Mouse (Mus musculus) megakaryocyte, adult 5-6 weeks (primary cell): ENCODE data around the gene Gm20388. TPM values are rescaled to one million over a fixed set of nuclear protein-coding genes. Genes with fewer than 3 reads are reported as not detected.

Experiments used
- ATAC-seq: 2 replicates; pipeline ENCODE4 v1.8.0; 2016; ENCODE audit warnings: mild to moderate bottlenecking, inconsistent platforms; ENCODE audit not compliant: poor library complexity, severe bottlenecking
- total RNA-seq, 2 experiments: library from RNA; stranded (forward) in 1 of 2; stranded (reverse) in 1 of 2; fragments of 153-499, 151-499 nt in 1 of 2; fragments of 221-1000, 200-1000 nt in 1 of 2; gene quantifications; 2 replicates each; pipeline versions ENCODE4 v1.2.3 to v1.2.4; 2015 to 2017

Gene Gm20388
- total RNA-seq, 2 experiments from 2014 or later, result 7.6 to 15.5 TPM

- no peak for ATAC-seq
Measured at GRCm38 (mm10) chr8:122181991-122182390, 2271.3 kb downstream of the Gm20388 start.

DNA sequence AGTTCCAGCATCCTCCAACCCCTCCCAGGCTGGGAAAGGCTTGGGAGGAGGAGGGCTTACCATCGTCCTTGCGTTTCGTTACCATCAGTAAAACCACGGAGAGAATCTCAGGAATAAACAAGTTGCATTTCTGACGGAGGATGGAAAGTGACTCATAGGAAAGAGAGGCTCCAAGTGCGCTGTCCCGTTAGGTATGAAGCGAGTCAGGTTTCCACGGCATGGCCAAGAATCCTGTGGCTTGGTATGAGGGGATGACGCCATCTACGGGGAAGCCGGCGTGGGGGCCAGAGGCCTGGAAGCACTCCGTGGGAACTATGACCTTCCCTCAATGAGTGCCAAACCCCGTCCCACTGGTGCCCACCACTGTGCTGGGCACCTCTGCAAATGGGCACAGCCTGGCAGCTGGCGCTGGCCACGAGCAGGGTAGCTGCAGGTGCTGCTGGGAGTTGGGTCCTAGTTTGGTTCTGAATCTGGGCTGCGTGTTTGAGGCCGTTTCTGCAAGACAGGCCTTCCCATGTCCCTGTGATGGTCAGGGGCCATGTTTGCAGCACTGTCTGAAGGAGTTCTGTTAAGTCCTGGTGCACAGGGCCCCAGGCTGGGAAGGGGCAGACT, 2275.8 kb downstream of the Gm20388 start:
- no peak for ATAC-seq

GRCm38 (mm10) chr8:122187271-122187670, 2276.6 kb downstream of the Gm20388 start:
- ATAC-seq, result no peak

DNA sequence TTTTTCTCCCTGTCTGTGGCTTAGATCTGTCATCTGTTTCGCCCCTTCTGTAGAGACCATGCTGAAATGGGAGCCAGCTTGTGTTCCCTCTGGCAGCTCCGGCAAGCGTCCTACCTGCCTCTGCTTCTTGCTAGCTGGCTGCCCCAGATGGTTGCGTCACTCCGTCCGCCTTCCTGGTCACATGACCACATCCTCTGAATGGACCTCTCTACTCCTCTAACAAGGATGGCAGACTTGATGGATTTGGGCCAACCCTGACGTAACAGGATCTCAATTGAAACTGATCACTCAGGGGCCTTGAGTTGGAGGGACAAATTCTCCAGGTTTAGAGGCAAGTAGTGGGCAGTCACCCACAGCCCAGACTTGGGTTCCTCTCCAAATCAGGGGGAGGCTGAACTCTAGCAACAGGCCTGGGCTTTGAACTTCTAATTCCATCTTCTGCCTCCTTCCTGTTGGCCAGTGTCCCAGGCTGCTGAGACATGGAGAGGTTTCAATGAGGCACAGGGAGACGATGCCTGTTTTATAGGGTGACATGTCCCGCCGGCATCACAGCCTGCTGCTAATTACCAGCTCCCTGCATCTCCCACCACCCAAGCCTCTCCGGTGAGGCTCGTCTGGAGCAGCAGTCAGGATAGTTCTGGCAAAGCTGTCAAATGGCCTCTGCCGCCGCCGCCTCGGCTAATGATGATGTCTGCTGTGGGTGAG, 2279.9 kb downstream of the Gm20388 start:
- ATAC-seq, result no peak

- no peak for ATAC-seq
Measured at GRCm38 (mm10) chr8:122191054-122191376, 2280.4 kb downstream of the Gm20388 start.

DNA sequence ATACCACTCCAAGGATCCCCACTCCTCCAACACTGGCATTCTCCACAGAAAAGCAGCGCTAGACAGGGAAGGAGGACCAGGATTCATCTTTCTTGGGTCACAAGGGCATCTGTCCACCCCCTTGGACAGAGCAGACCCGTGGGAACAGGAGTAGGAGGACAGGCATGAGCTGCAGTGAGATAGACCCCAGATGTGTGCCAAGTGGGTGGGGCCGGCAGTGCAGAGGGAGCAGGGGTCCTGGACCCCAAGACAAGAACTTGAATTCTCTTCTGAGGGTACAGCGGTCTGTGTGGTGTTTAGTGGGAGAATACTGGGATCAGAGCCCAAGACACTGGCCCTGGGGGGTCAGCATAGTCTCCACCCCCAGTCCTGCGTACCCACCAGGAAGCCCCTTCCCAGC, 2282.1 kb downstream of the Gm20388 start:
- ATAC-seq, result no peak

GRCm38 (mm10) chr8:122193521-122193920, 2282.9 kb downstream of the Gm20388 start:
- no peak for ATAC-seq

DNA sequence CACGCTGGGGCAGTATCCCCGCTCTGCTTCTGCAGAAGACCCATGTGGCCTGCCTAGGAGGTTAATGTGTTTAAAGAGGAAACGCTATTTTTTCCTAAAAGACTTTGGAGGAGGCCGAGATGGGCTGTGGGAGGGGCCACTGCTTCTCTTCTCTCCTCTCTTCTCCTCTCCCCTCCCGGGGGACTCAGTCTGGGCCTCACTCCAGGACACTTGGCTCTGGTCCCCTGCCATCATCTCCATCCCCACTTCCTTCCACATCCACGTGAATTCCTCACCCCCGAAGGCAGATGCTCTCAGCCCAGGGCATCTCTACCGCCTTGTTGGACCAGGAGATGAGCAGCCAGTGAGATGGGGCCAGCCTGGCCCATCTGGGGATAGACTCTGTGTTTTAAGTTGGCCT, 2283.8 kb downstream of the Gm20388 start:
- ATAC-seq, result no peak

GRCm38 (mm10) chr8:122197342-122197741, 2286.7 kb downstream of the Gm20388 start:
- ATAC-seq, result no peak

GRCm38 (mm10) chr8:122198378-122199025, 2287.9 kb downstream of the Gm20388 start:
- ATAC-seq, result no peak

DNA sequence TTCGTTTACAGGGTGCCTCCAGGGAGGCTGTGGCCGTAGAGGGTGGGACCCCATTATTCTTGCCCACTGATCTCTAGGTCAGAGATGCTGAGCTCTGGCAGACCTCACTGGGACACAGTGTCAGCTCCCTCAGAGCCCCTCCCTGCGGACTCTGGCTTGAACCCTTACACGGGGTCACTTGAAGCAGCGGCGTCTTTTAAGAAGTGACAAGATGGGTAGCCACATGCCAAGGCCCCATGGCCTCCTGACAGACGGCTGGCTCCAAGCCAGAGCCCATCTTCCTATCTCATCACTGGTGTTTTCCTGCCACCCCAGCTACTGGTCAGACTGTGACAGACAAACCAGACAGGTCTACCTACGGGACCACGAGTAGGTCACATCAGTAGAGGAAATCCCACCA, 2288.6 kb downstream of the Gm20388 start:
- no peak for ATAC-seq

GRCm38 (mm10) chr8:122199841-122200240, 2289.2 kb downstream of the Gm20388 start:
- ATAC-seq, result no peak

GRCm38 (mm10) chr8:122211591-122211990, 2300.9 kb downstream of the Gm20388 start:
- no peak for ATAC-seq

- no peak for ATAC-seq
Measured at GRCm38 (mm10) chr8:122215630-122216029, 2305.0 kb downstream of the Gm20388 start.

DNA sequence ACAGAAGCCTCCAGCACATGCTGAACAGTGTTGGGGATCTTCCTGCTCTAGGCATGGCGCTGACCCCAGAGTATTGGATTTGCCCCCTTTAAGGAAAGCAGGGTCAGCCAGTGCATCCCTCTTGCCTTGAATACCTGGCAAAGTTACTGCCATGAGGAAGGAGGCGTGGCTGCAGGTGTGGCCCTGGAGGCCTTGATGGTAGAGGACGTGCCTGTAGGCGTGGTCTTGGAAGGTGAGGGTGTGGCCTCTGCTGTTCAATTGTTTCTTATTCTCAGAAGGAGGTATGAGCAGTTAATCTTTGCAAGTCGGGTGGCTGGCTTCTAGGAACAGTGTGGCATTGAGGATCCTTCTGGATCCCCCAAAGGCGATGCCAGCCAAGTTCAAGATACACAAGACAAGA, 2305.8 kb downstream of the Gm20388 start:
- no peak for ATAC-seq

- no peak for ATAC-seq
Measured at GRCm38 (mm10) chr8:122217456-122218177, 2307.0 kb downstream of the Gm20388 start.

DNA sequence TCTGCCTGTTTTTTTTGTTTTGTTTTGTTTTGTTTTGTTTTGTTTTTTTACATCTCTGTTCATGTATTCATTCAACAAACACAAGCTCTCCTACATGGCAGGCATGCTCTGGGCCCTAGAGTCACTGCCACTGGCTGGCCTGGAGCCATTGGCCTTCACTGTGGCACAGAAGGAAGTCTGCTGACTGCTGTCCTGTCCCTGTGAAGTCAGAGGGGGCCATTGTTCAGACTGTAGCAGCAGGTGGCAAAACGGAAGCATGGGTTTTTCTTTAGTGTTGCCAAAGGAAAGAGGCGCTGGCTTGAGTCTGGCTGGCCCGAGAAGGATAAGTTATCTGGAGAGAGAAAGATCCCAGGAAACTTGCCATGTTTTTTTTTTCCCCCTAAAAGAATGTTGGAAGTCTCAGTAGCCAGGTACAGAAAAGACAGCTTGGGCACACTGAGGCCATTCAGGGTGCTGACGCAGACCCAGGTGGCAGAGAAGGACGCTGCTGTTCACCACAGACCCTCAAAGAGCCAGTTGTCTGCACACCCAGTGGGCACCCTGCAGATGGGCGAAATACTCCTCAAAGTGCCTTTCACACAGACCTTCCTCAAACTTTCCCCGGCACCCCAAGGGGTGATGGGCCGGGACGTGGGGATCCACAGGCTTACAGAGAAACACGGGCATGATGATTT, 2313.5 kb downstream of the Gm20388 start:
- no peak for ATAC-seq

DNA sequence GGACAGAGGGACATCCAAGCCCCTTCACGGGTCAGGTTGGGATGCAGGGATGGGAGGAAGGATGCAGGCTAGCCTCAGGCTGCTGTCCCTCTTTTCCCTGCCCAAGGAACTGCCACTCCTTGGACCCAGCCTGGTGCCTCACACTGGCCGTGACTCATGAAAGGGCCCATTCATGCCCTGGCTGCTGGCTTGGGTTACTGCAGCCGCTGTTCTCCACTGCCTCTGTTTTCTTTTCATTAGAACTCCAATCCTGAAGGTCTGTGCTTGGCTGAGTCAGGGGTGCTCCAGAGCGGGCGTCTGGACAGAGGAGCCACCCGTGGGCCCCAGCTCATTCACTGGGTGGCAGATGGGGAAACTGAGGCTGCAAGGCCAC, 2314.0 kb downstream of the Gm20388 start:
- ATAC-seq, result no peak

- no peak for ATAC-seq
Measured at GRCm38 (mm10) chr8:122225446-122225845, 2314.8 kb downstream of the Gm20388 start.

DNA sequence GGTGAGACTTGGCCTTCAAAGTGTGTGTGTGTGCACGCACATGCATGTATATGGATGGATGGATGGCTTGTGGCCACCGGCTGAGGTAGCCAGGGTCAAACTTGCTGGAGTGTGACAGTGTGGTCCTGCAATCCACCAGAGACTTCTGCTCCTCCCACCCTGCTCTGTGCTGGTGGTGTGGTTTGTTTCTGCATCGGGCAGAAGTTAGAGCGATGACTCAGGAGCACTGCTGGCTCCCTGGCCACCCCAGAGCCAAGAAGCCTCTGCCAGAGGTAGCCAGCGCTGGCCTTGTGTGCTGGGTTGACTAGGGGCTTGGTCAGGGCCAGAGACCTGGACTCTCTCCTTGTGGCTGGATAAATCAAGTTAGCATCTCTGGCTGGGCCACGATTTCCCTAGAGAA, 2316.7 kb downstream of the Gm20388 start:
- no peak for ATAC-seq
